Mouse (Mus musculus) erythroblast, embryonic 14.5 days (primary cell): ENCODE measurements around the gene Tnnc2.

Source experiments
- GATA1 ChIP-seq: IDR thresholded peaks from 2 replicates; pipeline ENCODE4 v1.6.1; 2012; ENCODE audit warnings: low read length, inconsistent platforms, mixed read lengths
- TAL1 ChIP-seq: IDR thresholded peaks from 3 replicates; pipeline ENCODE4 v1.6.1; 2012; ENCODE audit warnings: low read length, inconsistent platforms, mixed read lengths

- TF ChIP-seq GATA1 (no peak), TAL1 (no peak)
Measured at GRCm38 (mm10) chr2:164745843-164746479, 33.8 kb downstream of the Tnnc2 start, which contains the start of the genes Wfdc3 and Dnttip1.
